16 mouse cellular contexts compared by ENCODE assay signal in genomic region chr5:33998505-33998877, GRCm38 (mm10). TPM values are rescaled to one million over a fixed set of nuclear protein-coding genes. Genes with fewer than 3 reads are reported as not detected.
A peak's percentile ranks its signal among the peaks of the same experiment; 100 is the strongest.
DNase-seq lines count a peak whose midpoint lies in the region; ATAC-seq and TF ChIP-seq lines count a peak whose summit lies in the region.
"Had no signal": no experiment of that assay in that cellular context is flagged by ENCODE, and none has a peak within 500 bp of the region (broad histone marks: within the 10 kb centered on the region; RNA-seq: fewer than 3 reads in every experiment).

No protein-coding gene starts in this region.

- peak overlapping the region; percentile 92 for H3K4me2 ChIP-seq in hindbrain, embryonic 11.5 days (replicated peaks; ENCODE audit: low read depth, low read length)
- H3K4me2 ChIP-seq in midbrain, embryonic 13.5 days (replicated peaks): peak overlapping the region; percentile 85
- H3K4me2 ChIP-seq: heart, embryonic 11.5 days had no signal

- H3K27ac ChIP-seq in left cerebral cortex, adult 2 months: no peak overlapping the region
- H3K27ac ChIP-seq in hindbrain, embryonic 11.5 days (ENCODE audit: low read depth, low read length): no peak overlapping the region
- H3K27ac ChIP-seq in midbrain, embryonic 13.5 days: no peak overlapping the region
- H3K27ac ChIP-seq: stomach, postnatal 0 days had no signal

- no peak for ATAC-seq in hindbrain, embryonic 11.5 days (ENCODE audit: low FRiP score)
- ATAC-seq in midbrain, embryonic 13.5 days: no peak

- no peaks in the 10 kb centered on the region for H3K27me3 ChIP-seq in hindbrain, embryonic 11.5 days (ENCODE audit: control insufficient read depth, insufficient read depth, low read length)
- H3K27me3 ChIP-seq in midbrain, embryonic 13.5 days: 0 out of 2 replicates have a peak, but pooled peaks cover 6% of the 10 kb centered on the region

- TF ChIP-seq CTCF in left cerebral cortex, adult 2 months (IDR thresholded peaks at IDR 0.05): no peak

- H3K4me3 ChIP-seq in left cerebral cortex, adult 2 months: peak overlapping the region; percentile 92
- H3K4me3 ChIP-seq in hindbrain, embryonic 11.5 days (ENCODE audit: low read depth, low read length): peak overlapping the region; percentile 62; the same call in 1 of the 2 replicates
- H3K4me3 ChIP-seq in midbrain, embryonic 13.5 days (replicated peaks): peak overlapping the region; percentile 90

- DNase-seq in left cerebral cortex, adult 2 months (ENCODE audit: extremely low spot score in 1 of 2, low spot score in 2 of 2): no peak
- no peak for DNase-seq in left cerebral cortex, adult 9 months (ENCODE audit: low spot score in 2 of 2)
- no peak for DNase-seq in hindbrain, embryonic 11.5 days (ENCODE audit: low spot score)
- DNase-seq in adrenal gland, adult 8-10 months: no peak
- DNase-seq in lung, postnatal 10 days: no peak
- no peak for DNase-seq in heart, adult 11 months
- DNase-seq: kidney, adult 9 months; liver; lung, adult 2 months; right cerebral cortex, adult 18-20 months; thymus, postnatal 36 days had no signal

- H3K4me1 ChIP-seq in hindbrain, embryonic 11.5 days (replicated peaks; ENCODE audit: control insufficient read depth, insufficient read depth, low read length): peaks cover 8% of the 10 kb centered on the region; the same call in 1 of the 2 replicates
- peaks cover 41% of the 10 kb centered on the region for H3K4me1 ChIP-seq in midbrain, embryonic 13.5 days (replicated peaks)

- no peaks in the 10 kb centered on the region for H3K36me3 ChIP-seq in hindbrain, embryonic 11.5 days (ENCODE audit: control insufficient read depth, insufficient read depth, low read length)
- H3K36me3 ChIP-seq in midbrain, embryonic 13.5 days: peaks cover 29% of the 10 kb centered on the region

- 88% methylated on average over 3 of the region's 3 CpGs for WGBS in hindbrain, embryonic 11.5 days
- 90% methylated on average over 3 of the region's 3 CpGs for WGBS in midbrain, embryonic 13.5 days

- H3K9me3 ChIP-seq in hindbrain, embryonic 11.5 days (ENCODE audit: control insufficient read depth, low read length): no peaks in the 10 kb centered on the region
- no peaks in the 10 kb centered on the region for H3K9me3 ChIP-seq in midbrain, embryonic 13.5 days

- no peak overlapping the region for H3K9ac ChIP-seq in hindbrain, embryonic 11.5 days (ENCODE audit: low read depth, low read length)
- H3K9ac ChIP-seq in midbrain, embryonic 13.5 days (replicated peaks): peak overlapping the region; percentile 90

- intact Hi-C loops in left cerebral cortex, adult 2 months (cut with DNase I): loop anchor here (5.0 kb wide), 2 partner anchors 189 to 289 kb away; partner anchors contain the start of genes Cfap99, Mxd4 and Zfyve28

RNA-seq across cellular contexts. Expression of gene Nat8l, which starts 2.7 kb away (rescaled TPM):
- total RNA-seq in left cerebral cortex, adult 2 months (2021): 100 to 1,000 TPM; 215 to 217 TPM
- polyA plus RNA-seq in hindbrain, embryonic 11.5 days (2014; fragmentation: Nextera tagmentation; extraction: Ambion mirVana): 1.2 and 1.4 TPM in 2 replicates
- 3.0 and 3.8 TPM in 2 replicates for polyA plus RNA-seq in midbrain, embryonic 13.5 days (2015; fragmentation: Nextera tagmentation; extraction: Ambion mirVana)
- 10 to 100 TPM in 3 of 4 experiments, 1 to 10 TPM in 1; 3.0 to 14.4 (median 11.8) TPM for total RNA-seq in adrenal gland, adult 8-10 months (2022)
- total RNA-seq: MEL had no signal

RNA-seq across cellular contexts. Expression of gene Gm1673, which starts 15.3 kb away (rescaled TPM):
- total RNA-seq in left cerebral cortex, adult 2 months (2021): 10 to 100 TPM; 77.4 to 86.2 TPM
- 236 and 250 TPM in 2 replicates for polyA plus RNA-seq in hindbrain, embryonic 11.5 days (2014; fragmentation: Nextera tagmentation; extraction: Ambion mirVana)
- 563 and 613 TPM in 2 replicates for polyA plus RNA-seq in midbrain, embryonic 13.5 days (2015; fragmentation: Nextera tagmentation; extraction: Ambion mirVana)
- 10 to 100 TPM; 20.2 to 71.9 (median 43.4) TPM for total RNA-seq in adrenal gland, adult 8-10 months (2022)
- total RNA-seq: gastrocnemius, adult 8-10 months; MEL had no signal

Comparison
In these comparisons a context has a peak if more than half of its experiments do, and no peak if none do; other contexts are left out.
1. RNA of gene Nat8l, which starts 2.7 kb away (total RNA-seq): 215 to 217 TPM in left cerebral cortex, adult 2 months; 3.0 to 14.4 TPM in adrenal gland, adult 8-10 months; every median in the first group is over 10 times any median in the second.
2. Peak in every context shown above with its lines, with median percentiles within 50 percentile points of each other: H3K4me3 ChIP-seq.